Mouse (Mus musculus) v-Abl transformed pro-B cells (cell line): ENCODE results near the gene Ankdd1a.

Source experiments
- in situ Hi-C, 2 experiments: fragments of 400-800 bp; cut with MboI; formaldehyde crosslinking; loops; one replicate each; pipeline ENCODE4 v1.15.1; 2025; ENCODE audit not compliant: unreplicated experiment in 2 of 2

The Ankdd1a gene

DNA sequence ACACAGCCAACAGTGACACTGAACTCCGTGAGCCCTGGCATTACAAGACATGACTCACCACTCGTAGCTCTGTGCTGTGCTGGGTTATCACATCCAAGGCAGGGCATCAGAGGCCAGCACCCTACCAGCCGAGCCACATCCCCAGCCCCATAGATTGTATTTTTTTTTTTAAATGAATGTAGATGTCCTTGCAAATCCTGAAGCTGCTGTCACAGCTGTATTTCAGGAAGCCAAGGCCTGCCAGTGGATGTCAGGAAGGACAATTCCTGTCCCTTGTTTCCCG, 26.4 kb upstream of the Ankdd1a start:
- in situ Hi-C loops, result loop anchor here in 1 of 2 experiments (10.0 to 25.0 kb wide), 2 partner anchors 752 to 1041 kb away; partner anchors contain the start of gene Usp3

DNA sequence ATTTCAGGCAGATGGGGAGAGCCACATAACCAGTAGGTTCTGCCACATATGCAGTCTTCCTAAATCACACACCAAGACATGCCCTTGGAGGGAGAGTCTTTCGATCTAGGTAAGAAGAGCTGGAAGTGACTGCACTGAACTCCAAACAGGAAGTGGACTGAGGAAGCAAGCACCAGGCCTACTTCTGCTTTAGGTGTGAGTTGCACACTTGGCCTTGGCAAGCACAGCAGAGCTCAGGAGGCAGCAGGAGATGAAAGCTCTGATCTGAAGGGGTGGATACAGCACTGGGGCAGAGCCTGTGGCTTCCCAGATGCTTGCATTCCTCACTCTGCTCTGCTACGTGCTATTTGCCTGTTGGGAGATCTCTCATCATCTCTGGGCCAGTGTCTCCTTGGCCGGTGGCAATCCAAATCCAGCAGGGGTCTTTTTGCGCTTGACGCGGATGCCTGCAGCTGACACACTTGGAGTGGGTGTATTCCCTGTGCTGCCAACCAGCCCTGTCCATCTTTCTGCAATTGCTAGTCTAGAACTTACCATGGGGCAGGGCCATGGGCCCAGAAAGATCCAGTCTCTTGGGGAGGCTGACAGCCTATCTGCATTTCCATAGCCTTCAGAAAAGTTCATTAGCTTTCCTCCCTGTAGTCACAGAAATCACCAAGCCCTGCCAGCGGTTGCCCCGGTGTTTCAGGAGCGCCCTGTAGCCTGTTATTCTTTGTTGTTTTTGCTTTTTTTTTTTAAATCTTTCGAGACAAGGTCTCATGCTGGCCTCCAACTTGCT, 25.8 kb upstream of the Ankdd1a start:
- in situ Hi-C loops, result loop anchor here in 1 of 2 experiments (10.0 to 25.0 kb wide), 2 partner anchors 751 to 1041 kb away; partner anchors contain the start of gene Usp3

DNA sequence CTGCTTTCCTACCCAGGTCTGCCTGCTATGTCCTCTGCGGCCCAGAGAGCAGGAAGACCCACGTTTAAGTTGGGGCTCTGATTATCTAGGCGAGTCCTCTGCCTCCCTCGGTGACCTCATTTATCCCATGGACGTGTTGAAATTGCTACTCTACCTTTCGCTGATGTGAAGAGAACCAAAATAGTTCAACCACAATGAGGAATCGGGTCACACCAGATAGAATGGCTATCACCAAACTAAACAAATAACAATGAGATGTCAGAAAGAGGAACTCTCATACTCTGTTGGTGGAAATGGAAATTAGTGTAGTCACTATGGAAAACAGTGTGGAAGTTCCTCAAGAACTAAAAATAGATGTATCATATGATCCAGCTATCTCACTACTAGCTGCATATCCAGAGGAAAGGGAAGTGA, 22.1 kb upstream of the Ankdd1a start:
- in situ Hi-C loops, result loop anchor here in 1 of 2 experiments (5.0 to 25.0 kb wide), 3 partner anchors 35 to 1045 kb away; partner anchors contain the start of gene Usp3

DNA sequence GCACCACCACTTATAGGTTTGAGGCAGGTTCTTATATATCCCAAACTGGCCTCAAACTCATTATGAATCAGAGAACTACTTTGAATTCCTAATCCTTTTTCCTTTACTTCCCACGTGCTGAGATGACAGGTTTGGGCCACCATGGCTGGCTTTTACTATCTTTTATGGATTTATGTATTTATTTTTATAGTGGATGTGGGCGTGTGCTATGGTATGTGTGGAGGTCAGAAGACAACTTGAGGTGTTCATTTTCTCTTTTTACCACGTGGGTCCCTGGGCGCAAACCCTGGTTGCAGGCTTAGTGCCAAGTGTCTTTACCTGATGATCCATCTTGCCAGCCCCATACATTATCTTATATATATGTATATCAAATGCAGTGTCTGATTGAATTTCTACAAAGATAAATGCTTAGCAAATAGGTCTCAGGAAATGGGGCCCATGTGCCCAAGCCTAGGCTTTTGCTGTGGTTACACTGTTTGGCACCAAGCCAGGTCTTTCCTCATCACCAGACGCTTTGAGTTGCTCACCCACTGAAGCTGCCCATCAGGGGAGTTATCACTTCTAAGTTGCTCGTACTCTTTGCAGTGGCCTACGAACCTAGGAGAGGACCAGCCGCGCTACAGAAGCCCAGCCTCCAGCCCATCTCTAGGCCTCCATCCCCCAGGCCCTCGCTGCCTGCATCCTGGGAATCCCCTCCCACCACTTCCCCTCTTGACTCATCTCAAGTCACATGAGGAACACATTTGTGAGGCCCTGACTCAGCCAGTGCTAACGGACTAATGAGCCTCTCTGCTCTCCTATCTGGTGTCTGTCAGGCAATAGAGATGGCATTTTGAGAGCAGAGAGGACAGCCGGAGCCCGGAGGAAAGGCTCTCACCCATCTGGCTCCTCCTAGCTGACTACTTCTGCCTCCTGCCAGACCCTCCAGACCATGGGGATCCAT, 21.4 kb upstream of the Ankdd1a start:
- in situ Hi-C loops, result loop anchor here in 1 of 2 experiments (5.0 to 25.0 kb wide), 3 partner anchors 36 to 1046 kb away; partner anchors contain the start of gene Usp3

DNA sequence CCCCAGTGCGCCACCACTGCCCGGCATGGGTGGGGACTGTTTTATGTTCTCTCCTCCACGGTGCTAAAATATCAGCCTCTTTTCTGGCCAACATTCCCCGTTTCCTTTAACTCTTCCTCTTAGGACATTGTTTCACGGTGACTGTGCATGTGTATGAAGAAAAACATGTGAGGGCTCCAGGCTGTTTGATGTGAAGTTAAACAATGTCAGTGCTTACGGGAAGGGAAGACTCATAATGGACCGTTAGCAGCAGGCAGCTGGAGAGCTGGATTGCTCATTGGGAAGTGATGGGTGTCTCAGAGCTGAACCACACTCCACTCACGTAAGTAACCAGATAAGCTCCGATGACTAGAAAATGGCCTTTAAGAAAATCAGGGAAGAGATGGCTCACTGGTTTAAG, 19.7 kb upstream of the Ankdd1a start:
- in situ Hi-C loops, result loop anchor here in 1 of 2 experiments (5.0 to 25.0 kb wide), 3 partner anchors 38 to 1048 kb away; partner anchors contain the start of gene Usp3

DNA sequence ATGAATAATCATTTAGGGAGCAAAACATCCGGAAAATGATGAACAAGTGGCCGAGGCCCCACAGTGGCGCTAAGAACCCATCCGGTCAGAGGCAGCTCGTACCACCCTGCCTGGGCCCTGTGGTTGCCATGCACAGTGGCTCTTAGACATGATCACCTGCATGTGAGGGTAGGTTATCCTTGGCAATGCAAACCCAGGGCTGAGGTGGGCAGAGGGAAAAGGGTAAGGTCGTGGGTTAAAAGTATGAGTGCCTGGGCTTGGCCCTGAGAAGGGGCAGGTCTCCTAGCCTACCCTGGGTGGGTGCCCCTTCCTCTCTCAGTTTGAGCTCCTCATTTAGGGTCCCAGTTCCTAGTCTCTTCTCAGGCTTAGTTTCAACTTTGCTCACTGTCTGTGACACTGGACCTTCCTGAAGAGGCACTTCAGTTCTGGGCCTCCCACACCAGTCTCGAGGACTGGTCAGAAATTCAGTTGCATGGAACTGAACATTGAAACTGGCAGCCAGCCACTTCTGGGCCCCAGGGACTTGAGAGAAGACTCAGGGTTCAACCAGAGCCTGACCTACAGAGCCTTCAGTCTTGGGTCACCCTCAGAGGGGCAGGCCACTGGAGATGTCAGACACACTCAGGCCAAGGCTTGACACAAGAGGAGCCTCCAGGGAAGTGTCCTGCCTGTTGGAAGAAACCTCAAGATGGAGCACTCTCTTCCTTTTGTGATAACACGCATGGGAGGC, 18.1 kb upstream of the Ankdd1a start:
- in situ Hi-C loops, result loop anchor here in 1 of 2 experiments (25.0 kb wide), 1 partner anchor 1049 kb away; the partner anchor contains the start of gene Usp3

DNA sequence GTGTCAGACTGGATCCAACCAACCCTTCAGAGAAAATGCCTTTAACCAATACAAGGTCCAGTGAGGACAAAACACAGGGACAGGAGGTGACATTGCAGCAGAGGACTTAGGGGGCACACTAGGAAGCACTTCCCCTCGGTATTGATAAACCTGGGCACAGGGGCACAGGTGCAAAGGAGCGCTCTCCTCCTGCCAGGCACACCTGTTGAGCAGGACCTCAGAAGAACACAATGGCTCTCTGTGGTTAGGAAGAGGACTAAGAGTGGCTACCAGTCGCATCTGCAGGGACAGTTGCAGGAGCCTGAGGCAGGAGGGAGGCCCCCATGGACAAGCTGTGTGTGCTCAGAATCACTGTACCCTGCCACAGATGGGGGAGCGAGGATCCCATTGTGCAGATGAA, 16.5 kb upstream of the Ankdd1a start:
- in situ Hi-C loops, result loop anchor here in 1 of 2 experiments (25.0 kb wide), 1 partner anchor 1051 kb away; the partner anchor contains the start of gene Usp3

DNA sequence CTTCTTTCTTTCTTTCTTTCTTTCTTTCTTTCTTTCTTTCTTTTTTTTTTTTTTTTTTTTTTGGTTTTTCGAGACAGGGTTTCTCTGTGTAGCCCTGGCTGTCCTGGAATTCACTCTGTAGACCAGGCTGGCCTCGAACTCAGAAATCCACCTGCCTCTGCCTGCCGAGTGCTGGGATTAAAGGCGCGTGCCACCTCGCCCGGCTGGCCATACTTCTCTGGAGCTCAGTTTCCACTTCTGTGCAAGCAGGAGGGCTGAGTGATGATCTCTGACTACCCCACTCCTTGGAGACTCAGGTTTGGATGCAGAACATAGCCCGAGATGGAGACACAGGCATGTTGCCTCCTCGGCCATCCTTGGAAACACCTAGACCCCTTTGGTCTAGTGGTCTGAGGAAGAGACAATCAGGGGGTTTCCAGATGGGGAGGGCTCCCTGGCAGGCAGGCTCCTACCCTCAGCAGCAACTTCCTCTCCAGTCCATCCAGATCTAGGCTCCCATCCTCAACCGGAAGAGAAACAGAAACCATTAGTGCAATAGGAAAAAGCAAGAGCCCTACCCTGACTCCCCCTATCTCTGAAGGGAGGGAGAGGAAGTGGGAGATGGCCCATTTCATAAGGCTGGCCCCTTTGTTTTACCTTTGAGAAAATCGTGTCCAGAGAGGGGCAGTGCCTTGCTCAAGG, 15.9 kb upstream of the Ankdd1a start:
- in situ Hi-C loops, result loop anchor here in 1 of 2 experiments (25.0 kb wide), 1 partner anchor 1051 kb away; the partner anchor contains the start of gene Usp3

DNA sequence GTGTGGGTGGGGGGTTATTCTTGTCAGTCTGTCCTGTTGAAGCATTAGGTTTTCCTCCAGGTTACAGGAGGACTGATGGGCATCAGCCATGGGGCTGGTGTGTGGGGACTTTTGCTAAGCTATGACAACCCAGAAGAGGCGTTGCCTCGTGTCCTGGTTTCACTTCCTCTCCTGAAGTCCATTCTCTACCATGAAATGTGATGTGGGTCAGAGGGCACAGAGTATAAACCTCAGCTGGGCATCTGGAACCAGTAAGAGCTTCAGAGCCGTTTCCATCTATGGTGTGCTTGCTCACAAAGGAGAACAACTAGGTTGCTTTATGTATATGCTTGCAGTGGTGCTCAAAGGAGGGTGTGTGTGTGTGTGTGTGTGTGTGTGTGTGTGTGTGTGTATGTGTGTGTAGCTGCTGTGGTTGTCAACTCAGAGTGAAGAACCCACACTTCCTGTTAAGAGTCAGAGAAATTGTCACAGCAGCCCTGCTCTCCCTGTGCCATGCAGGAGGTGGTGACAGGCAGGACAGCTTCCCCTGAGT, 15.3 kb upstream of the Ankdd1a start:
- in situ Hi-C loops, result loop anchor here in 1 of 2 experiments (25.0 kb wide), 1 partner anchor 1052 kb away; the partner anchor contains the start of gene Usp3

DNA sequence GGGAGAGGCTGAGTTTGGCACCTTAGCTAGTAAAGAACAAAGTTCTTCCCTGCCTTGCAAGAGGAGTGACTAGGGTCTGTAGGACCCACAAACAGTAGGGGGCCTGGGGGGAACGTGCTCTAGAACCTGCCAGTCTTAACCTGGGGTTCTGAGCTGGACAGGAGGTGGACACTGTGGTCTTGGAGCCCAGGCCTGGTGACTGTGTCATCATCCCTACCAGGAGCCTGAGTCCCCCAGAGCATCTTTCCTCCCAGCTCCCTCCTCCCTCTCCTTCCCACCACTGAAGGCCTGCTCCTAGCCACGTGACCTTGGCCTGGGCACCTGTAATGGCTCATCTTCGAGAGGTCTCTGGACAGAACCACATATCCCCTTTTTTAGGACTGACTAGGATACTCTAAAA, 14.1 kb upstream of the Ankdd1a start:
- in situ Hi-C loops, result loop anchor here in 1 of 2 experiments (25.0 kb wide), 1 partner anchor 1053 kb away; the partner anchor contains the start of gene Usp3

DNA sequence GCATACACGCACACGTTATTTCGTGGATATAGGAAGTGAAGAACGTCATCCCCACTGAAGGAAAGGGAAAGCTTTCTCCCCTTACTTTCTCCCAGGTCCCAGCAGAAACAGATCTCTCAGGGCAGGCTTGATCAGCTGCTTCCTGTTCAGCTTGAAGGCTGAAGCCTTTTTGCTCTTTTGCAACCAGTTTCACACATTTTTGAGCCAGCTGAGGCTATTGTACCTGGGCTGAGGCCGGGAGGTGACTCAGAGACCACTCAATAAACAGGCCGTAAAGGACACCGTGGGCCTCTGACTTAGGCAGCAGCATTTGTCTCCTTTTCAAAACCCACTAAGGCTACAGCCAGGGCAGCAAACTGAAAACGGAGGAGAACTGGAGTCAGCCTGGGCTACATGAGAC, 13.0 kb upstream of the Ankdd1a start:
- in situ Hi-C loops, result loop anchor here in 1 of 2 experiments (25.0 kb wide), 1 partner anchor 1054 kb away; the partner anchor contains the start of gene Usp3

DNA sequence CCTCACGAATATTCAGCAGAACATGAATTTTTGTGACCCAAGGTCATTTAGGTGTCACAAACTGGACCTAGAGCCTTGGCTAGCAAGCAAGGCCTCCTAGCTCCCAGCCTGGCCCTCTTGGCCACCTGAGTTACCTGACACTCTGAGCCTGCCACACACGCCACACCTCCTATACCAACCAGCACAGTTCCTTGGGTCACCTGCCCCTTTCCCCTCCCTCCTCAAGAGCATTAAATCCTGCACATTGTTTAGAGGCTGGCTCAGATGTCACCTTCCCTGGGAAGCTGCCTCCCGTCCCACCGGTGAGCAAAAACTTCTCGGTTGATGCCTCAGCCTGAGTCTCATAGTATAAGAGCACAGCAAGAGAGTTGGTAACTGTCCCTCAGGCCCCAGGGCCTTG, 11.3 kb upstream of the Ankdd1a start:
- in situ Hi-C loops, result loop anchor here in 1 of 2 experiments (25.0 kb wide), 1 partner anchor 1056 kb away; the partner anchor contains the start of gene Usp3

DNA sequence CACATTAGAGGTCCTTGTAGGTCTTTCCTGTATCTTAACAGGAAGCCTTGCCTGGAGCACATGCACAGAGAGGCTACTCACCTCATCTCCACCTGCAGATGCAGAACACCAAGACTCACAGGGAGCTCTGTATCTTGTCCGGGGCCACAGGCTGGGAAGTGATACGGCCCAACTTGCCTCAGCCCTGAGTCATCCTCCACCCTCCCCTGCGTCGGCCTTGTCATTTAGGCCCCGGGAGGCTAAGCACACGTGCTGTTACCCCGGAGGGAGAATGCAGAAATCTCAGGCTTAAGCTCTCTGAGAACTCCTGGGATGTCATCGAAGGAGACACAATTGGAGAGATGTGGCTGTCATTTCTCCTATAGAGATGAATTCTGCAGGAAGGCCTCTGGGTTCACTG, 9.7 kb upstream of the Ankdd1a start:
- in situ Hi-C loops, result loop anchor here in 1 of 2 experiments (25.0 kb wide), 1 partner anchor 1058 kb away; the partner anchor contains the start of gene Usp3

DNA sequence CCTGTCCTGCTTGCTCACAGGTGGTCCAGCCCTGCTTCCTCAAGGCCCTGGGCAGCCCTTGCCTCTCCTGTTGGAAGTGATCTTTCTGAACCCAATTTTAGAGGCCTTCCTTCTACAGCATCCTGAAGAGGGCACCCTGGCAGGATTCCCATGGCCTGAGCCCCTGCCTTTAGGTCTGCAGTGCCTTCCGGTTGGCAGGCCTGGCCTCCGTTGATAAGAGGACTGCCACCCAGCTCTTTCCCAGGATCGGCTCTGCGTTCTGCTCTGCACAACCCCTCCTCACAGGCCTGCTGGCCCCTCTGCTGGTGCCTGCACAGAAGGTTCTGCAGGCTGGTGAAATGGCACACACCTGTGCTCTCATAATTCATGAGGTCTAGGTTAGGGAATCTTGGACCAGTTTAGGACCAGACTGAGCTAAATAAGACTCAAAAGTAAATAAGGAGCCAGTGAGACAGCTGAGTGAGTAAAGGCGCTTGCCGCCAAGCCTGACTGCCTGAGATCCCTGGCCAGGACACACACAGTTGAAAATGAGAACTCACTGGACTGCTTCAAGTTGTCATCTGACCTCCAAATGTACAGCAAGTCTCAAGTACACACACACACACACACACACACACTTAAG, 8.5 kb upstream of the Ankdd1a start:
- in situ Hi-C loops, result loop anchor here in 1 of 2 experiments (25.0 kb wide), 1 partner anchor 1059 kb away; the partner anchor contains the start of gene Usp3

DNA sequence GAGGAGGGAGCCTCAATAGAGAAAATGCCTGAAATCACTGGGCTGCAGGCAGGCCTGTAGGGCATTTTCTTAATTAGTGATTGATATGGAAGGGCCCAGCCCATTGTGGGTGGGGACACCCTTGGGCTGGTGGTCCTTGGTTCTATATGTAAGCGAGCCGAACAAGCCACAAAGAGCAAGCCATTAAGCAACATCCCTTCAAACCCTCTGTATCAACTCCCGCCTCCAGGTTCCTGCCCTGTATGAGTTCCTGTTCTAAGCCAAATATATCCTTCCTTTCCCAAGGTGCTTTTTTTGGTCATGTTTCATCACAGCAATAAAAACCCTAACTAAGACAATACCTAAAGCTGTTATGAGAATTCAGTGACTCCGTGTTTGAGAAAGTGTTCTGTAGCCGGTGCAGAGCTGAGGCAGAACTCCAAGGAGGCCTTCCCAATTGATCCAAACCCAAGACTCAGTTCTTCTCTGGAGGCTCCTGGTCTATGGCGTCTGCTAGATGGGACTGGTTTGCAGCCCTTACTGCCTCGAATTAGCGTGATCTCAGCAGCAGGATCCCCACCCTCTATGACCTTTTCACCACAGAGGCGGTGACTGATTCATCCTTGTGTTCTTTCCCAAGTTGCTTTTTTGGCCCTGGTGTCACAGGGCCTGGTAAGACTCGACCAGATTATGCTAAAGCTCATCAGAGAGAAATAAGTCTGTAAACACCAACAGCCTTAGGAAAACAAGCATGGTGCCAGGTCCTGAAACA, 5.6 kb upstream of the Ankdd1a start:
- in situ Hi-C loops, result loop anchor here in 1 of 2 experiments (25.0 kb wide), 1 partner anchor 1062 kb away; the partner anchor contains the start of gene Usp3

DNA sequence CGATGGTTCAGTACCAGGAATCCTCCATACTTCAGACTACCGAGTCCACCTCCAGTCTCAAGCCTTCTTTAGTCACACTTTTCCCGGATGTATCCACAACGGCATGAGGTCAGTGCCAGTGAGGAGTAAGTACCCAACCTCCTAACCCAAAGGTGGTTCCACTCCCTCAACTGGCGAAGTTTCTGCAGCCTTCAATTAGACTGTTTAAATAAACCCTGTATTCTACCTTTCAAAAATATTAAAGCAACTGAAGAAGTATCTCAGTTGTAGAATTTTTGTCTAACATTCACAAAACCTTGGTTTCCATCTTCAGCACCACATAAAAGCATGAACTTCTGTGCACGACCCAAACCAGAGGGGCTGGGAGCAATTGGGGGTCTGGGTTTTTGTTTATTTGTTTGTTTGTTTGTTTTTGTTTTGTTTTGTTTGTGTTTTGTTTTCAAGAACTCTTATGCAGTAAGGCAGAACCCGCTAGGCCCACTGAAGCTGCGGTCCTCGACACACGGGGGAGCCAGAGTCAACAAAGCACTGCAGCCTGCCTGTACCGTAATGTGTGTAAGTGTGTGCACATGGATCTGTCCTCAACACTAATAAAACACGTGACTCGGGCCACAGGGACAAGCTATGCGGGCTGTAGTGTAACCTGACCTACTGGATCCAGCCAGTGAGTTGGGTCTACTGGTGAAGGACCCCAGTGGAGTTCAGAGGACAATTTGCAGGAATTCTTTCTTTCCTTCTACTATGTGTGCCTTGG, 3.8 kb upstream of the Ankdd1a start:
- in situ Hi-C loops, result loop anchor here (5.0 to 25.0 kb wide), 3 partner anchors 59 to 139 kb away; partner anchors contain the start of genes Plekho2 (in 2 of the 2) and Oaz2 (in 1 of the 2)

DNA sequence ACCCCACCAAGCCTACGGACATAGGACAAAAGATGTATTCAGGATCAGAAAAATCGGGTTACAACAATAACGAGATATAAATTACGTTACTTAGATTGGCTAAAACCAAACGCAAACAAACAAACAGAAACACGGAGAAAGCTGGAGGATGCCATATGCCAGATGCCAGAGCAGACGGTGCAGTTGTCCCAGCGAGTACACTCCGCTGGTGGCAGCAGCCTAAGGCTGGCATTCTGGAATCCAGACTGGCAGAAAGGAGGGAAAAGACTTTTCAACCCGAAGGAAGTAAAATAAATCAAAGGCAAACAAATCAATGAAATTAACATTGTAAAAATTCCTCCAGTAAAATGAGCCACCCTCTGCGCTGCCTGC, 498 bp upstream of the Ankdd1a start:
- in situ Hi-C loops, result loop anchor here (5.0 to 25.0 kb wide), 3 partner anchors 62 to 142 kb away; partner anchors contain the start of genes Plekho2 (in 2 of the 2) and Oaz2 (in 1 of the 2)
